Comparison of ENCODE assay signal across 20 mouse cellular contexts in the genomic region with DNA sequence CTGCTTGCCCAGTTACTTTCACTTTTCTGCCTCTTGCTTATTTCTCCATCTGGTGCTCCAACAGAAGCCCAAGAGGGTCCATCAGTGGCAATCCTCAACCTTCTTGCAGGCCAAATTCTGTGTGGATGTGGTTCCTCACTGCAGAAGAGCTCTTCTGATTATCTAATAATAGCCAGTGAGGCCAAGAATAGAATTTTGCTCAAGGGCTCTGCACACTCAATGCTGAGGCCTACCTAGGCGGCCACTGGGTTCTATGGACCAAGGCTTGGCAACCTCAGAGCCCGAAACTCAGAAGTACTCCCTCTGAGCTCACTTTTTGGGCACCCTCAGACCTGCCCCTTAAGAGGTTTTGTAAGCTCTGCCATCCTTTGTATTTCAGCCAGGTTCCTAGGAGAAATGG. TPM values are rescaled to one million over a fixed set of nuclear protein-coding genes. Genes with fewer than 3 reads are reported as not detected.
DNase-seq lines count a peak whose midpoint lies in the region; ATAC-seq and TF ChIP-seq lines count a peak whose summit lies in the region.
"Had no signal": no experiment of that assay in that cellular context is flagged by ENCODE, and none has a peak within 500 bp of the region (broad histone marks: within the 10 kb centered on the region; RNA-seq: fewer than 3 reads in every experiment).

No protein-coding gene starts in this region.

- H3K27me3 ChIP-seq in heart, embryonic 11.5 days (ENCODE audit: control insufficient read depth, insufficient read depth, low read length): peaks cover 98% of the 10 kb centered on the region
- H3K27me3 ChIP-seq in kidney, postnatal 0 days (ENCODE audit: insufficient read depth, low read length): 0 out of 2 replicates have a peak, but pooled peaks cover 8% of the 10 kb centered on the region
- peaks cover 95% of the 10 kb centered on the region for H3K27me3 ChIP-seq in limb, embryonic 12.5 days
- peaks cover 53% of the 10 kb centered on the region for H3K27me3 ChIP-seq in thymus, adult 2 months (ENCODE audit: control insufficient read depth, insufficient read depth, low read length)
- H3K27me3 ChIP-seq: Patski had no signal

- H3K27ac ChIP-seq in heart, embryonic 11.5 days (ENCODE audit: low read depth, low read length): no peak overlapping the region
- peak overlapping the region; percentile 92 for H3K27ac ChIP-seq in kidney, postnatal 0 days
- no peak overlapping the region for H3K27ac ChIP-seq in limb, embryonic 12.5 days
- H3K27ac ChIP-seq in thymus, adult 2 months (ENCODE audit: control insufficient read depth, insufficient read depth, low read length): no peak overlapping the region

- no peak for TF ChIP-seq POLR2A in thymus, adult 2 months (IDR thresholded peaks at IDR 0.05; ENCODE audit: control insufficient read depth, extremely low read depth, insufficient read depth, low read length, poor library complexity)

- H3K36me3 ChIP-seq in heart, embryonic 11.5 days (ENCODE audit: control insufficient read depth, insufficient read depth, low read length): no peaks in the 10 kb centered on the region
- H3K36me3 ChIP-seq in kidney, postnatal 0 days (ENCODE audit: insufficient read depth, low read length): no peaks in the 10 kb centered on the region
- H3K36me3 ChIP-seq in limb, embryonic 12.5 days: no peaks in the 10 kb centered on the region
- no peaks in the 10 kb centered on the region for H3K36me3 ChIP-seq in thymus, adult 2 months (ENCODE audit: control insufficient read depth, insufficient read depth, low read length)

- H3K4me1 ChIP-seq in heart, embryonic 11.5 days (ENCODE audit: control insufficient read depth, insufficient read depth, low read length): peaks cover 19% of the 10 kb centered on the region; the same call in 1 of the 2 replicates
- H3K4me1 ChIP-seq in kidney, postnatal 0 days (replicated peaks; ENCODE audit: insufficient read depth, low read length): peaks cover 24% of the 10 kb centered on the region
- H3K4me1 ChIP-seq in limb, embryonic 12.5 days (replicated peaks): peaks cover 76% of the 10 kb centered on the region
- H3K4me1 ChIP-seq in thymus, adult 2 months (replicated peaks; ENCODE audit: control insufficient read depth, insufficient read depth, low read length): no peaks in the 10 kb centered on the region; the same call in 1 of the 2 replicates

- TF ChIP-seq CTCF in kidney, postnatal 0 days (IDR thresholded peaks at IDR 0.05; ENCODE audit: low read depth): no peak
- no peak for TF ChIP-seq CTCF in thymus, adult 2 months (IDR thresholded peaks at IDR 0.05; ENCODE audit: borderline replicate concordance, control insufficient read depth, extremely low read depth, insufficient read depth, low read length, poor library complexity)

- ATAC-seq in heart, embryonic 11.5 days (replicated peaks; ENCODE audit: insufficient number of reproducible peaks, low FRiP score, low TSS enrichment): no peak
- ATAC-seq in kidney, postnatal 0 days (replicated peaks; ENCODE audit: low FRiP score, low read depth): no peak
- no peak for ATAC-seq in limb, embryonic 12.5 days (ENCODE audit: insufficient number of reproducible peaks, insufficient read depth, low FRiP score, low TSS enrichment, low read depth)
- ATAC-seq: forebrain, embryonic 16.5 days; midbrain, embryonic 16.5 days; Patski had no signal

- no peak overlapping the region for H3K4me3 ChIP-seq in heart, embryonic 11.5 days (ENCODE audit: low read depth, low read length)
- H3K4me3 ChIP-seq in kidney, postnatal 0 days (replicated peaks; ENCODE audit: low read depth, low read length): peak overlapping the region; percentile 45
- peak overlapping the region; percentile 43 for H3K4me3 ChIP-seq in limb, embryonic 12.5 days (replicated peaks)
- no peak overlapping the region for H3K4me3 ChIP-seq in thymus, adult 2 months (ENCODE audit: control insufficient read depth, insufficient read depth, low read length)

- DNase-seq in heart, adult 8-10 months (ENCODE audit: low spot score): no peak
- DNase-seq in kidney, postnatal 0 days (ENCODE audit: low spot score): no peak
- no peak for DNase-seq in kidney, adult 11 months
- no peak for DNase-seq in thymus, adult 2 months
- no peak for DNase-seq in urinary bladder, postnatal 4 days (ENCODE audit: low spot score in 2 of 2)
- no peak for DNase-seq in layer of hippocampus, adult 9-11 months
- DNase-seq: adrenal gland, postnatal 10 days; B cell, adult 2 months; cerebellum, adult 11 months; lung, adult 18-20 months; spleen, adult 18-20 months; thymus, adult 18-20 months had no signal

- 24% methylated on average over 2 of the region's 2 CpGs for WGBS in heart, embryonic 11.5 days (ENCODE audit: insufficient replicate concordance)
- 56% methylated on average over 2 of the region's 2 CpGs for WGBS in kidney, postnatal 0 days
- 42% methylated on average over 2 of the region's 2 CpGs for WGBS in limb, embryonic 12.5 days
- WGBS in thymus, adult 2 months: 90% methylated on average over 2 of the region's 2 CpGs

- no peaks in the 10 kb centered on the region for H3K9me3 ChIP-seq in heart, embryonic 11.5 days (replicated peaks; ENCODE audit: control insufficient read depth, low read length)
- no peaks in the 10 kb centered on the region for H3K9me3 ChIP-seq in kidney, postnatal 0 days (replicated peaks; ENCODE audit: low read length)
- H3K9me3 ChIP-seq in limb, embryonic 12.5 days: no peaks in the 10 kb centered on the region

- no peak overlapping the region for H3K9ac ChIP-seq in heart, embryonic 11.5 days (ENCODE audit: low read depth, low read length)
- peak overlapping the region; percentile 83 for H3K9ac ChIP-seq in kidney, postnatal 0 days (ENCODE audit: low read depth, low read length)
- no peak overlapping the region for H3K9ac ChIP-seq in limb, embryonic 12.5 days (replicated peaks)

- H3K4me2 ChIP-seq in heart, embryonic 11.5 days: peak overlapping the region; percentile 34; the same call in 1 of the 2 replicates
- peak overlapping the region; percentile 80 for H3K4me2 ChIP-seq in kidney, postnatal 0 days (ENCODE audit: low read length)
- peak overlapping the region; percentile 66 for H3K4me2 ChIP-seq in limb, embryonic 12.5 days

RNA-seq across cellular contexts. Expression of a gene that starts 3.3 kb away (rescaled TPM):
- 0.49 and 0.51 TPM in 2 replicates for polyA plus RNA-seq in heart, embryonic 11.5 days (2014; fragmentation: Nextera tagmentation; extraction: Ambion mirVana)
- under 1 TPM in 2 of 4 experiments, not detected in 2; 0.25 to 0.62 TPM for total RNA-seq in heart, adult 8-10 months (2022)
- polyA plus RNA-seq in kidney, postnatal 0 days (2015; fragmentation: Nextera tagmentation; extraction: Ambion mirVana): 7.8 and 9.3 TPM in 2 replicates
- polyA plus RNA-seq in limb, embryonic 12.5 days (2016; fragmentation: Nextera tagmentation; extraction: Ambion mirVana): 3.9 and 4.4 TPM in 2 replicates
- 0.23 and 0.43 TPM in 2 replicates for polyA plus RNA-seq in thymus, adult 2 months (2012; rRNA removed)
- total RNA-seq: granulocyte monocyte progenitor cell, adult 5-6 weeks; left cerebral cortex, adult 8-10 months had no signal
- polyA plus RNA-seq: cortical plate, adult 2 months; forebrain, embryonic 16.5 days; midbrain, embryonic 16.5 days had no signal

RNA-seq across cellular contexts. Expression of a gene that starts 11.0 kb away (rescaled TPM):
- polyA plus RNA-seq in heart, embryonic 11.5 days (2014; fragmentation: Nextera tagmentation; extraction: Ambion mirVana): 0.11 and 0.20 TPM in 2 replicates
- not detected for total RNA-seq in heart, adult 8-10 months (2022)
- 5.8 TPM in 2 replicates for polyA plus RNA-seq in kidney, postnatal 0 days (2015; fragmentation: Nextera tagmentation; extraction: Ambion mirVana)
- 3.9 and 4.0 TPM in 2 replicates for polyA plus RNA-seq in limb, embryonic 12.5 days (2016; fragmentation: Nextera tagmentation; extraction: Ambion mirVana)
- 0.07 and 0.08 TPM in 2 replicates for polyA plus RNA-seq in thymus, adult 2 months (2012; rRNA removed)
- total RNA-seq: granulocyte monocyte progenitor cell, adult 5-6 weeks; left cerebral cortex, adult 8-10 months had no signal
- polyA plus RNA-seq: cortical plate, adult 2 months; forebrain, embryonic 16.5 days; midbrain, embryonic 16.5 days had no signal

RNA-seq across cellular contexts. Expression of a gene that starts 17.4 kb away (rescaled TPM):
- 1.2 and 2.0 TPM in 2 replicates for polyA plus RNA-seq in heart, embryonic 11.5 days (2014; fragmentation: Nextera tagmentation; extraction: Ambion mirVana)
- not detected for total RNA-seq in heart, adult 8-10 months (2022)
- polyA plus RNA-seq in kidney, postnatal 0 days (2015; fragmentation: Nextera tagmentation; extraction: Ambion mirVana): 5.9 and 7.0 TPM in 2 replicates
- 3.8 and 6.7 TPM in 2 replicates for polyA plus RNA-seq in limb, embryonic 12.5 days (2016; fragmentation: Nextera tagmentation; extraction: Ambion mirVana)
- 0.19 and 0.22 TPM in 2 replicates for polyA plus RNA-seq in thymus, adult 2 months (2012; rRNA removed)
- total RNA-seq: granulocyte monocyte progenitor cell, adult 5-6 weeks; left cerebral cortex, adult 8-10 months had no signal
- polyA plus RNA-seq: cortical plate, adult 2 months; forebrain, embryonic 16.5 days; midbrain, embryonic 16.5 days had no signal

RNA-seq across cellular contexts. Expression of a gene that starts 25.1 kb away (rescaled TPM):
- polyA plus RNA-seq in heart, embryonic 11.5 days (2014; fragmentation: Nextera tagmentation; extraction: Ambion mirVana): not detected in 2 replicates
- total RNA-seq in heart, adult 8-10 months (2022): not detected
- 11.0 and 12.4 TPM in 2 replicates for polyA plus RNA-seq in kidney, postnatal 0 days (2015; fragmentation: Nextera tagmentation; extraction: Ambion mirVana)
- polyA plus RNA-seq in limb, embryonic 12.5 days (2016; fragmentation: Nextera tagmentation; extraction: Ambion mirVana): 3.6 TPM in 2 replicates
- 0.05 and 0.14 TPM in 2 replicates for polyA plus RNA-seq in thymus, adult 2 months (2012; rRNA removed)
- total RNA-seq: granulocyte monocyte progenitor cell, adult 5-6 weeks; left cerebral cortex, adult 8-10 months had no signal
- polyA plus RNA-seq: cortical plate, adult 2 months; forebrain, embryonic 16.5 days; midbrain, embryonic 16.5 days had no signal

RNA-seq across cellular contexts. Expression of a gene that starts 34.1 kb away (rescaled TPM):
- polyA plus RNA-seq in heart, embryonic 11.5 days (2014; fragmentation: Nextera tagmentation; extraction: Ambion mirVana): 1.7 TPM in 2 replicates
- under 1 TPM in 1 of 4 experiments, not detected in 3; 0.12 TPM for total RNA-seq in heart, adult 8-10 months (2022)
- 2.7 and 3.9 TPM in 2 replicates for polyA plus RNA-seq in kidney, postnatal 0 days (2015; fragmentation: Nextera tagmentation; extraction: Ambion mirVana)
- 6.3 and 12.2 TPM in 2 replicates for polyA plus RNA-seq in limb, embryonic 12.5 days (2016; fragmentation: Nextera tagmentation; extraction: Ambion mirVana)
- polyA plus RNA-seq in thymus, adult 2 months (2012; rRNA removed): 0.15 and 0.32 TPM in 2 replicates
- total RNA-seq: granulocyte monocyte progenitor cell, adult 5-6 weeks; left cerebral cortex, adult 8-10 months had no signal
- polyA plus RNA-seq: cortical plate, adult 2 months; forebrain, embryonic 16.5 days; midbrain, embryonic 16.5 days had no signal

Comparison
In these comparisons a context has a peak if more than half of its experiments do, and no peak if none do; other contexts are left out.
1. H3K4me3 ChIP-seq: peak in kidney, postnatal 0 days (single experiment) and limb, embryonic 12.5 days (single experiment); none in heart, embryonic 11.5 days (single experiment) and thymus, adult 2 months (single experiment).
2. Peak in every context shown above with its lines, with median percentiles within 50 percentile points of each other: H3K4me2 ChIP-seq.